Mouse (Mus musculus) liver, embryonic 13.5 days (tissue): ENCODE measurements around the gene Fbln5. TPM values are rescaled to one million over a fixed set of nuclear protein-coding genes. Genes with fewer than 3 reads are reported as not detected.

Experiments used
- ATAC-seq: fragments of 200-750 bp; cut with Nextera tagmentation; 2 replicates; pipeline ENCODE4 v1.8.0; 2017; ENCODE audit warnings: low read depth, mild to moderate bottlenecking, moderate number of reproducible peaks, moderate library complexity
- DNase-seq: peaks from one replicate; pipeline ENCODE4 v3.0.0; 2022
- H3K27ac ChIP-seq: fragments of 300-500 bp; sonication (generic); 2 replicates; pipeline ENCODE4 v1.5.1; 2015; ENCODE audit warnings: moderate library complexity, mild to moderate bottlenecking, inconsistent platforms
- H3K27me3 ChIP-seq: fragments of 300-500 bp; sonication (generic); 2 replicates; pipeline ENCODE4 v1.6.1; 2015; ENCODE audit warnings: mild to moderate bottlenecking, inconsistent platforms
- H3K36me3 ChIP-seq: fragments of 300-500 bp; sonication (generic); 2 replicates; pipeline ENCODE4 v1.6.1; 2015; ENCODE audit warnings: mild to moderate bottlenecking, inconsistent platforms
- H3K4me1 ChIP-seq: fragments of 300-500 bp; sonication (generic); replicated peaks from 2 replicates; pipeline ENCODE4 v1.6.1; 2015; ENCODE audit warnings: inconsistent platforms
- H3K4me2 ChIP-seq: fragments of 300-500 bp; sonication (generic); 2 replicates; pipeline ENCODE4 v1.6.1; 2015; ENCODE audit warnings: inconsistent platforms, mild to moderate bottlenecking, moderate library complexity
- H3K4me3 ChIP-seq: fragments of 300-500 bp; sonication (generic); replicated peaks from 2 replicates; pipeline ENCODE4 v1.5.1; 2015; ENCODE audit warnings: mild to moderate bottlenecking, inconsistent platforms
- H3K9ac ChIP-seq: fragments of 300-500 bp; sonication (generic); 2 replicates; pipeline ENCODE4 v1.6.1; 2015; ENCODE audit warnings: mild to moderate bottlenecking, inconsistent platforms
- H3K9me3 ChIP-seq: fragments of 300-500 bp; sonication (generic); replicated peaks from 2 replicates; pipeline ENCODE4 v1.6.1; 2016; ENCODE audit warnings: inconsistent platforms
- WGBS: fragments of 180-500 bp; shearing (Covaris S2); methylation state at CpG from one replicate; pipeline ENCODE4 v1.1.7; 2015; ENCODE audit not compliant: insufficient replicate concordance; 5-methylcytosine and 5-hydroxymethylcytosine counted together
- polyA plus RNA-seq: library from polyadenylated mRNA; unstranded; fragments of >200 nt; fragmentation: Nextera tagmentation; extraction: Ambion mirVana; gene quantifications from 2 replicates; pipeline ENCODE4 v1.2.1, GENCODE M21; 2015

The Fbln5 gene
- 5.6 and 6.3 TPM in 2 replicates for polyA plus RNA-seq

GRCm38 (mm10) chr12:101818608-101819370 is at the start of gene Fbln5:
Gene Fbln5, minus strand, starts transcription at chr12:101819055.
- no peak for ATAC-seq

GRCm38 (mm10) chr12:101862286-101862964 is 43.6 kb upstream of the Fbln5 start:
- no peak overlapping the region for H3K4me2 ChIP-seq
- DNase-seq, result no peak
- no peaks in the 10 kb centered on the region for H3K9me3 ChIP-seq
- WGBS, result 78% methylated on average over 10 of the region's 10 CpGs
- H3K4me3 ChIP-seq, result no peak overlapping the region
- H3K9ac ChIP-seq, result no peak overlapping the region
- no peak for ATAC-seq
- H3K27me3 ChIP-seq, result no peaks in the 10 kb centered on the region
- H3K27ac ChIP-seq, result no peak overlapping the region
- H3K36me3 ChIP-seq, result peaks cover 24% of the 10 kb centered on the region
- H3K4me1 ChIP-seq, result no peaks in the 10 kb centered on the region

More at GRCm38 (mm10) chr12:101818608-101819370, at the start of gene Fbln5:
- no peak for DNase-seq
- peak within 1 kb of the TSS; percentile 70 for H3K4me2 ChIP-seq
- no peaks in the 10 kb centered on the region for H3K9me3 ChIP-seq
- no peaks in the 10 kb centered on the region for H3K36me3 ChIP-seq
- WGBS, result under 1% methylated on average over 46 of the region's 46 CpGs
- H3K4me1 ChIP-seq, result peaks cover 8% of the 10 kb centered on the region; the same call in 1 of the 2 replicates
- H3K27me3 ChIP-seq, result peaks cover 43% of the 10 kb centered on the region
- no peak within 1 kb of the TSS for H3K27ac ChIP-seq
- H3K9ac ChIP-seq, result no peak within 1 kb of the TSS
- peak within 1 kb of the TSS; percentile 48 for H3K4me3 ChIP-seq

GRCm38 (mm10) chr12:101860256-101860655 is 41.4 kb upstream of the Fbln5 start:
- DNase-seq (no peak), ATAC-seq (no peak)
- Histone ChIP-seq H3K9ac (no peak overlapping the region), H3K36me3 (peaks cover 14% of the 10 kb centered on the region; the same call in 1 of the 2 replicates), H3K27ac (no peak overlapping the region), H3K4me1 (no peaks in the 10 kb centered on the region), H3K27me3 (no peaks in the 10 kb centered on the region), H3K9me3 (no peaks in the 10 kb centered on the region), H3K4me2 (no peak overlapping the region), H3K4me3 (no peak overlapping the region)
- WGBS, result 84% methylated on average over 1 of the region's 1 CpGs

DNA sequence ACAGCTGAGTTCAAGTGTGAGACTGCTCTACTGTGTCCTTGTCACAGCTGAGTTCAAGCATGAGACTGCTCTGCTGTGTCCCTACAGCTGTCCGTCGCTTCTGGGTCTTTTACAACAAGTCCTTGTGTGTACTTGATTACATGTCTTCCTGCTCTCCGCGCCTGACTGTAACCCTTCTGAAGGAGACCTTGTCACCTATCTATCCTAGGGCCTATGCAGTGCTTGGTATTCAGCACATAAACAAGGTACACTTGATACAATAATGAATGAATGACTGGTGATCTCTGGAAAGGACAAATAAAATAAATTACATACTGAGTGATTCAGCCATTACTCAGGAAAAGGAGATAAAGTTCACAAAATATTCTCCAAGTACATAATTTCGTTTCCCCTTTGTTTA is 39.2 kb upstream of the Fbln5 start:
- H3K27me3 ChIP-seq, result no peaks in the 10 kb centered on the region
- DNase-seq (no peak), ATAC-seq (no peak)
- H3K4me2 ChIP-seq, result no peak overlapping the region
- H3K4me1 ChIP-seq, result no peaks in the 10 kb centered on the region
- H3K9ac ChIP-seq, result no peak overlapping the region
- 84% methylated on average over 5 of the region's 5 CpGs for WGBS
- no peak overlapping the region for H3K27ac ChIP-seq
- H3K4me3 ChIP-seq, result no peak overlapping the region
- H3K9me3 ChIP-seq, result no peaks in the 10 kb centered on the region
- H3K36me3 ChIP-seq, result peaks cover 21% of the 10 kb centered on the region

GRCm38 (mm10) chr12:101854336-101854735 is 35.5 kb upstream of the Fbln5 start:
- Histone ChIP-seq H3K4me1 (no peaks in the 10 kb centered on the region), H3K27ac (no peak overlapping the region), H3K4me3 (no peak overlapping the region), H3K4me2 (no peak overlapping the region), H3K36me3 (peaks cover 10% of the 10 kb centered on the region; the same call in 1 of the 2 replicates), H3K27me3 (no peaks in the 10 kb centered on the region), H3K9ac (no peak overlapping the region), H3K9me3 (no peaks in the 10 kb centered on the region)
- DNase-seq (no peak), ATAC-seq (no peak)
- 92% methylated on average over 11 of the region's 11 CpGs for WGBS

- no peak overlapping the region for H3K4me3 ChIP-seq
- H3K27me3 ChIP-seq, result no peaks in the 10 kb centered on the region
- H3K27ac ChIP-seq, result no peak overlapping the region
- no peak overlapping the region for H3K4me2 ChIP-seq
- no peak for DNase-seq
- no peaks in the 10 kb centered on the region for H3K9me3 ChIP-seq
- 77% methylated on average over 7 of the region's 7 CpGs for WGBS
- no peak for ATAC-seq
- H3K4me1 ChIP-seq, result no peaks in the 10 kb centered on the region
- peaks cover 10% of the 10 kb centered on the region; the same call in 1 of the 2 replicates for H3K36me3 ChIP-seq
- H3K9ac ChIP-seq, result no peak overlapping the region
Measured at GRCm38 (mm10) chr12:101851846-101852564, 33.1 kb upstream of the Fbln5 start.

- Histone ChIP-seq H3K36me3 (peaks cover 16% of the 10 kb centered on the region), H3K9me3 (no peaks in the 10 kb centered on the region), H3K27me3 (no peaks in the 10 kb centered on the region), H3K4me1 (no peaks in the 10 kb centered on the region), H3K27ac (no peak overlapping the region), H3K4me2 (no peak overlapping the region), H3K4me3 (no peak overlapping the region), H3K9ac (no peak overlapping the region)
- ATAC-seq (no peak), DNase-seq (no peak)
- WGBS, result 68% methylated on average over 9 of the region's 9 CpGs
Measured at GRCm38 (mm10) chr12:101851314-101851713, 32.5 kb upstream of the Fbln5 start.

DNA sequence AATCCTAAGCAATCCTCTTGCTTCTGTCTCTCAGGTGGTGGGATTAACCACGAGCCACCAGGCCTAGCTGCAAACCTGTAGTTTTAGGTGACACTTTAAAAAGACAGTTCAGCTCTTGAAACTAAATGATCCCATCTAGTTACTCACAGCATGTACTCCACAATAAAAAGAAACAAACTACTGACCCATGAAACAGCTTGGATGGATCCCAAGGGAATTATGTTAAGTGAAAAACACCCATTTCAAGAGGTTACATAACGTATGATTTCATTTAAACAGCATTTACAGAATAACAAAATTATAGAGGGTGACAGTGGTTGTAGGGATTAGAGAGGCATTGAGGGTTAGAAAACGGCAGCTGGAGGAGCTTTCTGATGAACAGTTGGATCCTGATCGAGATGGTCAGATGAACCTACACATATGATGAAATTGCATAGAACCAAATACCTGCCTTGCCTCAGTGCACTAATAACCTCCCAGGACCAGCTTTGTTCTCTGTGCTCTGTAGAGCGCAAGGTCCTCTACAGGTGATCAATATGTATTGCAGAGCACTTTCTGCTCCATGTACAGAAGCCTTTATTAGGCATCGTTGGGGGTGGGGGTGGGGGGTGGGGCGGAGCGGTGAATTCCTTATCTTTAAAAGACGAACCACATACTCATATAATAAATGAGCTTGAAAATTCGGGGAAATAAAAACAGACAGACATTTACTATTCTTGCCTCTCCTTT is 17.9 kb upstream of the Fbln5 start:
- H3K36me3 ChIP-seq, result peaks cover 27% of the 10 kb centered on the region
- no peak overlapping the region for H3K9ac ChIP-seq
- no peaks in the 10 kb centered on the region for H3K9me3 ChIP-seq
- H3K4me3 ChIP-seq, result no peak overlapping the region
- H3K4me2 ChIP-seq, result no peak overlapping the region
- no peak for ATAC-seq
- H3K4me1 ChIP-seq, result no peaks in the 10 kb centered on the region
- no peaks in the 10 kb centered on the region for H3K27me3 ChIP-seq
- WGBS, result 71% methylated on average over 10 of the region's 10 CpGs
- no peak overlapping the region for H3K27ac ChIP-seq
- DNase-seq, result no peak

DNA sequence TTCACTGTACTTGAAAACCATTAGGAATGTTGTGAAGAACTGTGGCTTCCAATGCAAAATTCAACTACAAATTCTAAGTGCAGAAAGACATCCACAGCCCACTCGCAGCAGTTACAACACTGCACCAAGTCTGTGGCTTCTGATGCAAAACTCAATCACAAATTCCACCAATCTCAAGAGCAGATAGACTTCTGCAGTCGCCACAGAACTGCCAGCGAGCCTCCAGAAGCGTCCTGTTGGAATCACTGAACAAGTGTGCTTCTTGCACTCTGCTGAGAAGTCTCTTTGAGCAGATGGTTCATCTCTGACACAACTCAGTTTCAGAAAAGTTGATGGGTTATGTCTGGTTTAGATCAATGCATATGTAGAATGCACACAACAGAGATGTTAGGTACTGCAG is 15.9 kb upstream of the Fbln5 start:
- Histone ChIP-seq H3K27me3 (no peaks in the 10 kb centered on the region), H3K9me3 (no peaks in the 10 kb centered on the region), H3K9ac (no peak overlapping the region), H3K4me1 (no peaks in the 10 kb centered on the region), H3K36me3 (peaks cover 27% of the 10 kb centered on the region), H3K4me3 (no peak overlapping the region), H3K4me2 (no peak overlapping the region), H3K27ac (no peak overlapping the region)
- ATAC-seq, result no peak
- DNase-seq, result no peak
- WGBS, result 69% methylated on average over 4 of the region's 4 CpGs

- peaks cover 27% of the 10 kb centered on the region for H3K36me3 ChIP-seq
- no peaks in the 10 kb centered on the region for H3K9me3 ChIP-seq
- H3K27ac ChIP-seq, result no peak overlapping the region
- 81% methylated on average over 8 of the region's 8 CpGs for WGBS
- no peaks in the 10 kb centered on the region for H3K27me3 ChIP-seq
- H3K9ac ChIP-seq, result no peak overlapping the region
- no peak for DNase-seq
- no peak overlapping the region for H3K4me2 ChIP-seq
- ATAC-seq, result no peak
- no peaks in the 10 kb centered on the region for H3K4me1 ChIP-seq
- H3K4me3 ChIP-seq, result no peak overlapping the region
Measured at GRCm38 (mm10) chr12:101833776-101834175, 14.9 kb upstream of the Fbln5 start.

GRCm38 (mm10) chr12:101833115-101833506 is 14.3 kb upstream of the Fbln5 start:
- DNase-seq (no peak), ATAC-seq (0 out of 2 replicates have a peak, but pooled peaks have one; percentile 20)
- Histone ChIP-seq H3K36me3 (peaks cover 27% of the 10 kb centered on the region), H3K27me3 (no peaks in the 10 kb centered on the region), H3K4me2 (no peak overlapping the region), H3K4me3 (no peak overlapping the region), H3K9me3 (no peaks in the 10 kb centered on the region), H3K27ac (no peak overlapping the region), H3K9ac (no peak overlapping the region), H3K4me1 (no peaks in the 10 kb centered on the region)
- WGBS, result 91% methylated on average over 6 of the region's 6 CpGs
